In genomic region chr5:139464874-139465273, GRCm38 (mm10) we compare ENCODE assay signal across 1 mouse cellular context.
TF ChIP-seq lines count a peak whose summit lies in the region.

No protein-coding gene starts in this region.

TF ChIP-seq in MEL, 35 proteins besides CTCF, POLR2A, EP300 and RAD21:
- TF ChIP-seq ETS1 (IDR thresholded peaks at IDR 0.05; ENCODE audit: low read depth, low read length) (peak; percentile 20; the same call in 1 of the 2 replicates), MYC (IDR thresholded peaks at IDR 0.05; ENCODE audit: low read depth, low read length) (peak; percentile 75), MAX (IDR thresholded peaks at IDR 0.05; ENCODE audit: low read length) (peak; percentile 81), POLR2AphosphoS2 (IDR thresholded peaks at IDR 0.05; ENCODE audit: low read length) (no peak), MXI1 (IDR thresholded peaks at IDR 0.05; ENCODE audit: low read depth, low read length) (peak; percentile 88), HCFC1 (IDR thresholded peaks at IDR 0.05; ENCODE audit: low read depth, low read length) (0 out of 2 replicates have a peak, but pooled peaks have one; percentile 10)
